Mouse (Mus musculus) splenic B cell, adult 2 months (primary cell): ENCODE measurements around the gene Brca2.

Experiments used
- DNase-seq: peaks from one replicate; pipeline ENCODE4 v3.0.0-alpha.2; 2011; ENCODE audit warnings: low read depth, low spot score
- H3K27me3 ChIP-seq: 2 replicates; pipeline ENCODE4 v1.6.1; 2012; ENCODE audit warnings: mild to moderate bottlenecking, low read length, moderate library complexity, mixed read lengths; ENCODE audit not compliant: control insufficient read depth, poor library complexity, insufficient read depth, severe bottlenecking
- H3K36me3 ChIP-seq: 2 replicates; pipeline ENCODE4 v1.6.1; 2012; ENCODE audit warnings: mild to moderate bottlenecking, low read length, moderate library complexity, mixed read lengths; ENCODE audit not compliant: control insufficient read depth, poor library complexity, insufficient read depth, severe bottlenecking

Brca2 gene

GRCm38 (mm10) chr5:150599301-150600294, 77.2 kb downstream of the Brca2 start:
- no peaks in the 10 kb centered on the region for H3K27me3 ChIP-seq
- no peaks in the 10 kb centered on the region for H3K36me3 ChIP-seq
- DNase-seq, result no peak

- no peaks in the 10 kb centered on the region for H3K36me3 ChIP-seq
- peak; percentile 60 for DNase-seq
Measured at GRCm38 (mm10) chr5:150600554-150601440, 78.4 kb downstream of the Brca2 start.

GRCm38 (mm10) chr5:150601441-150602230, 79.2 kb downstream of the Brca2 start:
- no peaks in the 10 kb centered on the region for H3K27me3 ChIP-seq
- no peak for DNase-seq
- H3K36me3 ChIP-seq, result no peaks in the 10 kb centered on the region

More at GRCm38 (mm10) chr5:150600554-150601440, 78.4 kb downstream of the Brca2 start:
- H3K27me3 ChIP-seq, result no peaks in the 10 kb centered on the region

GRCm38 (mm10) chr5:150606131-150606530, 83.7 kb downstream of the Brca2 start:
- no peaks in the 10 kb centered on the region for H3K36me3 ChIP-seq
- H3K27me3 ChIP-seq, result no peaks in the 10 kb centered on the region
- DNase-seq, result no peak

GRCm38 (mm10) chr5:150607631-150608030, 85.2 kb downstream of the Brca2 start:
- no peak for DNase-seq
- Histone ChIP-seq H3K27me3 (no peaks in the 10 kb centered on the region), H3K36me3 (no peaks in the 10 kb centered on the region)

- H3K36me3 ChIP-seq, result no peaks in the 10 kb centered on the region
Measured at GRCm38 (mm10) chr5:150611136-150611535, 88.7 kb downstream of the Brca2 start.

GRCm38 (mm10) chr5:150611697-150612096, 89.3 kb downstream of the Brca2 start:
- Histone ChIP-seq H3K36me3 (no peaks in the 10 kb centered on the region), H3K27me3 (no peaks in the 10 kb centered on the region)
- DNase-seq, result peak; percentile 59

More at GRCm38 (mm10) chr5:150611136-150611535, 88.7 kb downstream of the Brca2 start:
- no peak for DNase-seq
- no peaks in the 10 kb centered on the region for H3K27me3 ChIP-seq

- H3K27me3 ChIP-seq, result no peaks in the 10 kb centered on the region
- no peak for DNase-seq
- H3K36me3 ChIP-seq, result no peaks in the 10 kb centered on the region
Measured at GRCm38 (mm10) chr5:150614054-150614453, 91.6 kb downstream of the Brca2 start.

- no peaks in the 10 kb centered on the region for H3K27me3 ChIP-seq
- DNase-seq, result no peak
- no peaks in the 10 kb centered on the region for H3K36me3 ChIP-seq
Measured at GRCm38 (mm10) chr5:150616216-150616615, 93.8 kb downstream of the Brca2 start.

- H3K36me3 ChIP-seq, result no peaks in the 10 kb centered on the region
- H3K27me3 ChIP-seq, result no peaks in the 10 kb centered on the region
- no peak for DNase-seq
Measured at GRCm38 (mm10) chr5:150616731-150617130, 94.3 kb downstream of the Brca2 start.

GRCm38 (mm10) chr5:150618599-150619355, 96.3 kb downstream of the Brca2 start:
- Histone ChIP-seq H3K27me3 (no peaks in the 10 kb centered on the region), H3K36me3 (no peaks in the 10 kb centered on the region; the same call in 1 of the 2 replicates)
- DNase-seq, result no peak
